Mouse (Mus musculus) gastrocnemius, postnatal 10 days (tissue): Measurements from ENCODE around the gene Enox1. TPM values are rescaled to one million over a fixed set of nuclear protein-coding genes. Genes with fewer than 3 reads are reported as not detected.

Experiments used
- DNase-seq: peaks from one replicate; pipeline ENCODE4 v3.0.0; 2021; ENCODE audit warnings: mixed read lengths
- total RNA-seq, 2 experiments: library from RNA; stranded (reverse); gene quantifications; 2 replicates each; pipeline ENCODE4 v1.2.3; 2021

Enox1 gene
- total RNA-seq, 2 experiments from 2014 or later: 3.5 to 4.3 TPM

GRCm38 (mm10) chr14:77371977-77372376 lies 215.4 kb downstream of the Enox1 start:
- no peak for DNase-seq

DNA sequence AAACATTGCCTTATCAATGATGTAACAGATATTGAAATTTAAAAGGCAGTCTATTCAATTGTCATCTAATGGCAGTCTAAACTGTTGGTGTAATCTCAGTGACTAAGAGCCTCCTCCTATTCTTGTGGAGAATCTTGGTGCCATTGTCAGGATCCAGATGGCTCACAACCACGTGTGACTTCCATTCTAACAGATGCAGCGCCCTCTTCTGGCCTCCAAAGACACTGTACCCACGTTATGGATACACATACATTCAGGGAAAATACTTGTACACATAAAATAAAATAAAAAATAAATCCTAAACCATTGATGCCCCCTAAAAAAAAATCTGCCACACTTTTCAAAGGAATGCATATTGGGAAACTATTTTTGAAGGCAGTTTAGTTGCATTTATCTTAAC lies 216.6 kb downstream of the Enox1 start:
- no peak for DNase-seq

DNA sequence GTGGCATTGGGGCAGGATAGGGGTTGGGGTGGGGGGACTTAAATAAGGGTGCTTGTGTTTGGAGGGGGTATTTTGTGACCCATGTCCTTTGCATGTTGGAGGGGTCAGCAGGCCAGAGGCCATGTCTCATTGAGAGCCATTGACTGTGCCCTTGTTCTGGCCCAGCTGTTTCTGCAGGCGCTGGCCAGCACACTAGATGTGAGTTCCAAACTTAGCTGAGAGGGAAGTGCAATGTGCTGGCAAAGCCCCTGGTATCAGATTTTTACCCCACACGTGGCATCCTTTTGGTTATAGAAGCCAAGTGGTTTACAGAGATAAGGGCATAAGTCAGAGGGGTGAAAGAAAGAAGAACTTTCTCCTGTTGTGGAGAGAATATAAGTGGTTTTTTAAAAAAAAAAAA lies 218.5 kb downstream of the Enox1 start:
- DNase-seq: no peak

GRCm38 (mm10) chr14:77375618-77376017 lies 219.1 kb downstream of the Enox1 start:
- peak; percentile 8 for DNase-seq

DNA sequence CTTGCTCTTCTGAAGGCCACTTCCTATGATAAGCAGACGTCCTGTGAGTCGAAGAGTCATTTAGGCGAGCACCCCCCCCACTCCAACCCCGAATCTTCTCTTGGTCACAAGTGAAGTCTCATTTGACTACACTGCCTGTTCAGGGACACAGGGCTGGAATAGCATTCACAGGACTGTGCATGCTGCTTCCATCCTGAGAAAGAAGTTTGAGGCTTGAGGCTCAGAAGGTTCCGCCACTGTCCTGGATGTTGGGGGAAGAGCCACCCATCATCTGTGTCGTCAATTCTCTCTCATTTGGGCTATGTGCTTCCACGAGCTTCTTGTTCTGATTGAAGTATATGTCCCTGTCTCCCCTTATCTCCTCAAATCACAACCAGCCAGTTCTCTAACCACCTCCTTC lies 220.2 kb downstream of the Enox1 start:
- no peak for DNase-seq

GRCm38 (mm10) chr14:77377439-77377838 lies 220.9 kb downstream of the Enox1 start:
- no peak for DNase-seq

DNA sequence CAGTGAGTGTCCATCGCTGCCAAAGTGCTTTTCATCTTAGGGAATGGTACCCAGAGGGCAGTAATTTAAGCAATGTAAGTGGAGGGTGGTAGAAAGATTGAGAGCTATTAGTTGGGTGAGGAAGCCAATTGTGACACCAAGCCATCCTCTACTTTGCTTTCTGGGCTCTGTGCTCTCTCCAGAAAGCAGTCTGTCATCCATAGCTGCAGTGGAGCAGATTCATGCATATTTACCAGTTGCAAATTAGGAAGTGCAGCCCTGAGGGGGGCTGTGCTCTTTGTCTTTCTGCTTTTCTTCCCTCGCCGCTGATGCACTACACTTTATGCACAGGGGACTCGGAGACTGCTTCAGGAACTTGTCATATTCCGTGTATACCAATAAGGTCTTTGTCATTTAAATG lies 221.3 kb downstream of the Enox1 start:
- no peak for DNase-seq

GRCm38 (mm10) chr14:77381532-77381931 lies 225.0 kb downstream of the Enox1 start:
- DNase-seq: no peak

- DNase-seq: no peak
These were observed 229.1 kb downstream of the Enox1 start for GRCm38 (mm10) chr14:77385621-77386020.

GRCm38 (mm10) chr14:77387877-77388276 lies 231.3 kb downstream of the Enox1 start:
- no peak for DNase-seq

GRCm38 (mm10) chr14:77389276-77389675 lies 232.7 kb downstream of the Enox1 start:
- DNase-seq: no peak

GRCm38 (mm10) chr14:77392476-77392875 lies 235.9 kb downstream of the Enox1 start:
- DNase-seq: no peak

- no peak for DNase-seq
These were observed 249.9 kb downstream of the Enox1 start for GRCm38 (mm10) chr14:77406241-77407114.

DNA sequence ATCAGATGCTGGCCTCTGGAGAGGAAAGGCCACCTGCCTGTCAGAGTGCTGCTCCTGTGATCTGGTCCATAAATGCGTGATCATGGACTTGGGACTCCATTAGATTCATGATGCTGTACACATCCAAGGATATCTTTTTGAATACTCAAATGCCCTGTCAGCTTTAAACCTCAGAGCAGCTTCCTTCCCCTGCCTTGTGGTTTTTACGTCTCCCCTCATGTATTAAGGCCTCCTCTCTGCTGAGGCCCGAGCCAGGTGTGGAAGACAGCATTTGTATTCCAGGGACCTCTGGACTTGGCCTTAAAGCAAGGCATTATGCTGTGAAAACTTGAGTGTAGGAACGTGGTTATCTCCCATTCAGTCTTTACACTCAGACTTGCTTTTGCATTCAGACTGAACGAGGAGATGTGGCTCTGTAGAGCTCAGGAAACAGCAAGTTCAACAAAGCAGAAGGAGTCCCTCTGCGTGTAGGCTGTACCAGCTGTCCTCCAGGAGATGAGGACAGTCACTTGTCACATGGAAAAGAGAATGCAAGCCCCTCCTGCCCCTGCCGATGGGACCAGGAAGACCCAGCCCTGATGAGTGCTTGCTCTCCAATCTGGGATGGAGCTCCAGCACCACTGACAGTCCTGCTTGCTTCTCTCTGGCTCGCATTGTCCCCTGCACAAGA lies 252.8 kb downstream of the Enox1 start:
- DNase-seq: no peak

- DNase-seq: no peak
These were observed 253.8 kb downstream of the Enox1 start for GRCm38 (mm10) chr14:77410354-77410753.

DNA sequence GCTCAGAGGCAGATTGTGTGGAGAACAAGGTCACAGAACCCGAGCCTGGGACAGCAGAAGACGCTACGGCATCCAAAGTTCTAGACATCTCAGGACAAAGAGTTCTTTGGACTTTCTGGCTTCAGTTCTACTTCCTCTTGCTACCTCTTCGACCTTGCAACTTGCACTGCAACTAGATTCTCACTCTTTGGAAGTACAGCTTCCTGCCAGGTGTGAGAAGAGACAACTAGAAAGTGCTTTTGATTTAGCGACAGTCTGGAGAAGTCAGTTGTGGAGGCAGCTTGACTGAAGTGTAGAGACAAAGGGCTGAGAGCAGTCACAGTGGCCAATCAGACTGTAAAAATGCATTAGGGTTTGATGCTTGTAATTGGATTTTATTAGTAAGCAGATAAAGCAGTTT lies 256.5 kb downstream of the Enox1 start:
- DNase-seq: no peak

DNA sequence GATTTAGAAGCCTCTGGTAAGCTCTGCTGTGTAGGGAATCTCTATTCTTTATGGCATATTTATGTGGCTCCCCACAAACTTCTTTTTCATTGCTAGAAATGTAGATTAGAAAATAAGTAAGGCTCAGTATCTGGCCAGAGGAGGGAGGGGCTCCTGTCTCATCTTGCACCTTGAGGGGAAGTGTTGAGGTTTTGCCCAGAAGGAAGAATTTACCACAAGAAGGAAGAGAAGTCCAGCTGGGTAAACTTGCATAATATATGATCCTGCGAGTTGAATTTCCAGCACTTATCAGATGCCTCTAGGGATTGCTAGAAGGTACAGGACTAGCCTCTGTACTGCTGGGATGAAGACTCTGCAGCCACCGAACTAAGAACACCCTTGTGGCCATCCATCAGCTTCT lies 259.8 kb downstream of the Enox1 start:
- no peak for DNase-seq

DNA sequence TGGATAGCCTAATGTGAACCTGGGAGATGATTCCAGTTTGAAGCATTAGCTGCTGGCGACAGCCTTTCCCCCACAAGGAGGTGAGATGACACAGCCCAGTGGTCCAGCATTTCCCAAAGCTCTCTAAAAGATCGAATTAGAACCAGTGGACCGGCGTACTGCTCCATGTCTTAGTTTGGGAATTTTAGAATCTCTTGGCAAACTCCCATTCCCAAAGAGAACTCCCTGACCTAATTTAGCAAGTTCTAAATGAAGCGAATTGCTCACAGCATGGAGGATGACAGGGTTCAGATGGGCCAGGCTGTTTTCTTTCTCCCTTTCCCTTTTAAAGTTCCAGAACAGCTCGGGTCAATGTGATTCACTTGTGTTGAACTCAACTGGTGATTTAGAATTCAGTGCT lies 264.5 kb downstream of the Enox1 start:
- no peak for DNase-seq

DNA sequence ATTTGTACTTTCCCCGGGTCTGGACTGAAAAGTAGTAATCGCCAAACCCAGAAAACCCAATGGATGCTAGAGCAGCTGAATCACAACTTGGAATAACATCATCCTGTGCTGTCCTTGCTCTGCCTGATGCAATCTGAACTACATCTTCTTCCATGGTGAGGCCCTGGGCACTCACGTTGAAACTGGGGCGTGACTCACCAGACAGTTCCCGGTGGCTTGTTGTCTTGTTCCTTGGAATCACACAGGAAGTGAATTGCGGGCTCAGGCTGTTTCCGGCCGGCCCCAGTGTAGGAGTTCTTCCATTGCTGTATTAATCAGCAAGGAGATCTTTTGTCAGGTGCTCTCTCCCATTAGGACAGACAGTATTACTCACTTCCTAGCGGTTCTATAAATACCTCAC lies 266.6 kb downstream of the Enox1 start:
- DNase-seq: no peak

DNA sequence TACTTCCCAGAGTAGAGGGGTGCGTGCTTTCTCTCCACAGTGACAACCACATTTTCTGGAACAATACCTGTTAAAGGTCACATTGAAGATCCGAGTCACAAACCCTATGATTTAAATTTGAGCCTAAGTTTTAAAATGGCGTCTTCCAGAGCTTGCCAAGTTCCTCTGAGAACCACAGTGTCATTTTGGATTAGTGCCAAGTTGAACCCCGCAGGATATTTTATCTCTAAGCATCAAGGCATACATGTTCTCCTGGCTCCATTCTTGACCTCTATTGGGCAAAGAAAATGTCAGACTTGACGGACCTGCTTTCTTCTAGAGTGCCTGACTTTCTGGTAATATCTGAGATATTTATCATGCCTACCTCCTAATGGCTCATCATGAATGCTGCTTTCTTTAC lies 282.9 kb downstream of the Enox1 start:
- no peak for DNase-seq

- DNase-seq: no peak
These were observed 284.2 kb downstream of the Enox1 start for GRCm38 (mm10) chr14:77440805-77441204.

GRCm38 (mm10) chr14:77441541-77441940 lies 285.0 kb downstream of the Enox1 start:
- no peak for DNase-seq

- no peak for DNase-seq
These were observed 291.4 kb downstream of the Enox1 start for GRCm38 (mm10) chr14:77448001-77448400.

- no peak for DNase-seq
These were observed 295.4 kb downstream of the Enox1 start for GRCm38 (mm10) chr14:77451916-77452315.
